Mouse (Mus musculus) liver, postnatal 0 days (tissue): ENCODE results near the gene Smad3. TPM values are rescaled to one million over a fixed set of nuclear protein-coding genes. Genes with fewer than 3 reads are reported as not detected.

Experiments used
- ATAC-seq: fragments of 200-750 bp; cut with Nextera tagmentation; 2 replicates; pipeline ENCODE4 v1.8.0; 2017; ENCODE audit warnings: mild to moderate bottlenecking, moderate library complexity
- DNase-seq: peaks from one replicate; pipeline ENCODE4 v3.0.0-alpha.2; 2016
- H3K27ac ChIP-seq: fragments of 300-500 bp; sonication (generic); 2 replicates; pipeline ENCODE4 v1.5.1; 2014; ENCODE audit warnings: antibody characterized with exemption, moderate library complexity, mild to moderate bottlenecking, low read depth
- H3K27me3 ChIP-seq: fragments of 300-500 bp; sonication (generic); 2 replicates; pipeline ENCODE4 v1.6.1; 2014; ENCODE audit warnings: low read length, control low read depth, mixed read lengths; ENCODE audit not compliant: insufficient read depth
- H3K36me3 ChIP-seq: fragments of 300-500 bp; sonication (generic); replicated peaks from 2 replicates; pipeline ENCODE4 v1.6.1; 2014; ENCODE audit warnings: mild to moderate bottlenecking, control low read depth, low read length, moderate library complexity, mixed read lengths; ENCODE audit not compliant: insufficient read depth
- H3K4me1 ChIP-seq: fragments of 300-500 bp; sonication (generic); 2 replicates; pipeline ENCODE4 v1.6.1; 2014; ENCODE audit warnings: antibody characterized with exemption, mild to moderate bottlenecking, control low read depth; ENCODE audit not compliant: insufficient read depth
- H3K4me2 ChIP-seq: fragments of 300-500 bp; sonication (generic); 2 replicates; pipeline ENCODE4 v1.6.1; 2014; ENCODE audit warnings: low read depth, mild to moderate bottlenecking, low read length, moderate library complexity, mixed read lengths
- H3K4me3 ChIP-seq: fragments of 300-500 bp; sonication (generic); 2 replicates; pipeline ENCODE4 v1.5.1; 2014; ENCODE audit warnings: low read depth, low read length
- H3K9ac ChIP-seq: fragments of 300-500 bp; sonication (generic); replicated peaks from 2 replicates; pipeline ENCODE4 v1.6.1; 2014; ENCODE audit warnings: mild to moderate bottlenecking, moderate library complexity
- H3K9me3 ChIP-seq: fragments of 300-500 bp; sonication (generic); 2 replicates; pipeline ENCODE4 v1.6.1; 2016; ENCODE audit warnings: mild to moderate bottlenecking, control low read depth, low read length, mixed read lengths
- CTCF ChIP-seq: sonication (generic); IDR thresholded peaks from 2 replicates; pipeline ENCODE4 v1.5.1; 2016; ENCODE audit warnings: antibody characterized with exemption, low read depth
- EP300 ChIP-seq: IDR thresholded peaks from 2 replicates; pipeline ENCODE4 v1.6.1; 2016; ENCODE audit warnings: antibody characterized with exemption, low read depth, mild to moderate bottlenecking
- WGBS: fragments of 180-500 bp; shearing (Covaris S2); extraction: QIAGEN DNeasy Blood & Tissue Kit; methylation state at CpG from one replicate; pipeline ENCODE4 v1.1.7; 2014; ENCODE audit not compliant: insufficient replicate concordance; 5-methylcytosine and 5-hydroxymethylcytosine counted together
- polyA plus RNA-seq: library from polyadenylated mRNA; unstranded; fragments of >200 nt; fragmentation: Nextera tagmentation; extraction: Ambion mirVana; gene quantifications from 2 replicates; pipeline ENCODE4 v1.2.1, GENCODE M21; 2015

Smad3 gene
- polyA plus RNA-seq, 1 experiment from 2014 or later, result 2.1 TPM

DNA sequence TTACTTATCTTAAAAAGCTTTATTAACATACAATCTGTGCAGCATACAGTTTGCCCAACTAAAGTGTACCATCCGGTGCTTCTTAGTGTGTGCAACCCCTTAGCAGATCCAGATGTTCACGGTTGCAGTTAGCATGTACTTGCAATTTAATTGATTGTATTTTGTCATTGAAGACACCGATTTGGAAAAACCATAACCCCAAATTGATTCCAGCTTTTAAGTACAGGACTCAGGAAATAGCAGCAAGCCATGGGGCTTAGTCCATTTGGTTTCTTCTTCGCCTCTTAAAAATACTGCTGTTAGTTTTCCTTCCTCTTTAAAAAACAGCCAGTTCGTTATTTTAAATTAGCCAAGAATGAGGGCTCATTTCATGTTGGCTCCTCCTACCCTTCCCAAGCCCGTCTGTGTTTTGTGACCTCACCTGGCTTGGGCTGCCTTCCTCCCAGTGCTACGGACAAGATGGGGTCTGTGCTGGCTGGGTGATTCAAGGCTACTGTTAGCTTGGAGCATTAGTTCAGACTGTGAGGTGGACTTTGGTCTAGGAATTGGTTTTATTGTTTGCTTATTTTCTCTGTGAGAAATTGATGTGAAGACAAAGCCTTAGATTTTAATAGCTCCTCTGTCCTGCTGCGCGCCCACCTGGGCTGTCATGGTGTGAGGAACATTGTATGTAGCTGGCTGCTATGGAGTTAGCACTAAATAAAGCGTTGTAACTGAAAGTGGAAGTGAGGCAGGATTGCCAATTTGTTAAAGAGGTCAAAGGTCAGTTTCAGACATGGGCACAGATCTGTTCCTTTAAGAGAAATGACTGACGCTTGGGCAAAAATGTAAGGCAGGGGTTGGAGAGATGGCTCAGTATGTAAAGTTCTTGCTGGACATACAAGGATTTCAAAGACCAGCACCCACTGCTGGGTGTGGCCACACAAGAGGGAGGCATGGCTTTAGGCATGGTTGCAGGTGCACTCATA is 143.5 kb downstream of the Smad3 start:
- Histone ChIP-seq H3K27ac (peak overlapping the region; percentile 59), H3K4me2 (peak overlapping the region; percentile 43)

GRCm38 (mm10) chr9:63613569-63613968 is 144.2 kb downstream of the Smad3 start:
- Histone ChIP-seq H3K9ac (no peak overlapping the region), H3K27me3 (no peaks in the 10 kb centered on the region), H3K36me3 (peaks cover 17% of the 10 kb centered on the region), H3K4me2 (no peak overlapping the region), H3K4me1 (peaks cover 29% of the 10 kb centered on the region), H3K27ac (peak overlapping the region; percentile 59), H3K9me3 (no peaks in the 10 kb centered on the region), H3K4me3 (no peak overlapping the region)
- TF ChIP-seq CTCF (no peak), EP300 (no peak)
- 19% methylated on average over 1 of the region's 1 CpGs for WGBS
- DNase-seq (no peak), ATAC-seq (no peak)

More for the DNA sequence above, 143.5 kb downstream of the Smad3 start:
- H3K4me3 ChIP-seq, result no peak overlapping the region
- WGBS, result 59% methylated on average over 11 of the region's 11 CpGs
- peaks cover 29% of the 10 kb centered on the region for H3K4me1 ChIP-seq
- peak; percentile 31; the same call in 1 of the 2 replicates for ATAC-seq
- TF ChIP-seq CTCF (no peak), EP300 (no peak)
- H3K9me3 ChIP-seq, result no peaks in the 10 kb centered on the region
- peaks cover 20% of the 10 kb centered on the region for H3K36me3 ChIP-seq
- no peaks in the 10 kb centered on the region for H3K27me3 ChIP-seq
- no peak overlapping the region for H3K9ac ChIP-seq
- no peak for DNase-seq

GRCm38 (mm10) chr9:63612565-63613515 is 145.0 kb downstream of the Smad3 start:
- 61% methylated on average over 16 of the region's 16 CpGs for WGBS
- peaks cover 29% of the 10 kb centered on the region for H3K4me1 ChIP-seq
- no peak for ATAC-seq
- H3K9me3 ChIP-seq, result no peaks in the 10 kb centered on the region
- peaks cover 12% of the 10 kb centered on the region for H3K36me3 ChIP-seq
- peak; percentile 22 for DNase-seq
- no peak overlapping the region for H3K9ac ChIP-seq
- no peak overlapping the region for H3K4me3 ChIP-seq
- H3K27me3 ChIP-seq, result no peaks in the 10 kb centered on the region
- H3K27ac ChIP-seq, result peak overlapping the region; percentile 59
- TF ChIP-seq EP300, result no peak
- TF ChIP-seq CTCF, result peak; percentile 50
- H3K4me2 ChIP-seq, result 0 out of 2 replicates have a peak overlapping the region, but pooled peaks have one; percentile 46

GRCm38 (mm10) chr9:63611967-63612366 is 145.8 kb downstream of the Smad3 start:
- Histone ChIP-seq H3K4me3 (no peak overlapping the region), H3K27me3 (no peaks in the 10 kb centered on the region), H3K36me3 (peaks cover 4% of the 10 kb centered on the region), H3K4me1 (peaks cover 29% of the 10 kb centered on the region), H3K27ac (peak overlapping the region; percentile 59), H3K9me3 (no peaks in the 10 kb centered on the region), H3K4me2 (peak overlapping the region; percentile 46), H3K9ac (peak overlapping the region; percentile 24; the same call in 1 of the 2 replicates)
- WGBS, result 26% methylated on average over 5 of the region's 5 CpGs
- TF ChIP-seq CTCF (no peak), EP300 (no peak)
- ATAC-seq (0 out of 2 replicates have a peak, but pooled peaks have one; percentile 35), DNase-seq (peak; percentile 41)

GRCm38 (mm10) chr9:63610841-63611366 is 146.9 kb downstream of the Smad3 start:
- Histone ChIP-seq H3K9me3 (no peaks in the 10 kb centered on the region), H3K4me3 (no peak overlapping the region), H3K4me2 (peak overlapping the region; percentile 46; the same call in 1 of the 2 replicates), H3K27ac (peak overlapping the region; percentile 59), H3K27me3 (no peaks in the 10 kb centered on the region), H3K4me1 (peaks cover 29% of the 10 kb centered on the region), H3K36me3 (no peaks in the 10 kb centered on the region; the same call in 1 of the 2 replicates), H3K9ac (no peak overlapping the region)
- no peak for TF ChIP-seq CTCF
- no peak for TF ChIP-seq EP300
- WGBS, result 27% methylated on average over 13 of the region's 13 CpGs
- ATAC-seq (0 out of 2 replicates have a peak, but pooled peaks have one; percentile 17), DNase-seq (peak; percentile 24)
